Mouse (Mus musculus) C2C12 (cell line): ENCODE data around the gene Olfr376. TPM values are rescaled to one million over a fixed set of nuclear protein-coding genes. Genes with fewer than 3 reads are reported as not detected.

Experiments used
- H3K27me3 ChIP-seq: one replicate; pipeline ENCODE4 v1.6.1; 2011; ENCODE audit not compliant: control insufficient read depth, insufficient read depth, insufficient read length
- H3K36me3 ChIP-seq: one replicate; pipeline ENCODE4 v1.6.1; 2011; ENCODE audit not compliant: control insufficient read depth, insufficient read depth
- H3K4me3 ChIP-seq: one replicate; pipeline ENCODE4 v1.5.1; 2011; ENCODE audit warnings: mild to moderate bottlenecking, control low read depth; ENCODE audit not compliant: poor library complexity, insufficient read depth, severe bottlenecking
- H3K79me2 ChIP-seq: one replicate; pipeline ENCODE4 v1.6.1; 2011; ENCODE audit not compliant: control insufficient read depth, insufficient read depth
- H3K79me3 ChIP-seq: one replicate; pipeline ENCODE4 v1.6.1; 2011; ENCODE audit warnings: low read depth, control low read depth
- H3ac ChIP-seq: one replicate; pipeline ENCODE3; 2011; ENCODE audit warnings: low read depth; ENCODE audit not compliant: control insufficient read depth, insufficient read length
- CEBPB ChIP-seq: IDR thresholded peaks from one replicate; pipeline ENCODE4 v1.6.1; 2011; ENCODE audit warnings: low read depth, mild to moderate bottlenecking, control low read depth, moderate library complexity
- CTCF ChIP-seq: IDR thresholded peaks from one replicate; pipeline ENCODE4 v1.5.1; 2011; ENCODE audit not compliant: control insufficient read depth, insufficient read depth, insufficient read length
- FOSL1 ChIP-seq: IDR thresholded peaks from one replicate; pipeline ENCODE4 v1.8.0; 2011; ENCODE audit warnings: mild to moderate bottlenecking, low read length; ENCODE audit not compliant: poor library complexity, insufficient read depth, severe bottlenecking
- MAX ChIP-seq: IDR thresholded peaks from one replicate; pipeline ENCODE4 v1.6.1; 2011; ENCODE audit warnings: mild to moderate bottlenecking, control low read depth
- MYOD1 ChIP-seq: IDR thresholded peaks from one replicate; pipeline ENCODE4 v1.6.1; 2011; ENCODE audit warnings: low read depth; ENCODE audit not compliant: control insufficient read depth, insufficient read length
- MYOG ChIP-seq: IDR thresholded peaks from one replicate; pipeline ENCODE4 v1.6.1; 2011; ENCODE audit not compliant: control insufficient read depth, insufficient read length; ENCODE audit errors: extremely low read depth
- USF1 ChIP-seq: IDR thresholded peaks from one replicate; pipeline ENCODE4 v1.6.1; 2011; ENCODE audit warnings: low read depth, mild to moderate bottlenecking, control low read depth, moderate library complexity
- long read RNA-seq, 2 experiments: library from polyadenylated mRNA; unstranded; transcript quantifications; one replicate each; pipeline ENCODE4 v2.0.0; 2019 to 2020
- polyA plus RNA-seq: library from polyadenylated mRNA; unstranded; fragments of >200 nt; fragmentation: generic; extraction: Trizol; gene quantifications from one replicate; pipeline ENCODE4 v1.2.1, GENCODE M21; 2012; ENCODE audit warnings: missing spikeins

Gene Olfr376
- polyA plus RNA-seq, result not detected
- long read RNA-seq, experiment 1, result 0 reads
- long read RNA-seq, experiment 2, result 0 reads

- H3K79me3 ChIP-seq, result no peaks in the 10 kb centered on the region
- H3K27me3 ChIP-seq, result no peaks in the 10 kb centered on the region
- no peak within 1 kb of the TSS for H3K4me3 ChIP-seq
- H3ac ChIP-seq, result no peak within 1 kb of the TSS
- no peak for TF ChIP-seq USF1
- no peak for TF ChIP-seq FOSL1
- no peak for TF ChIP-seq MYOG
- no peak for TF ChIP-seq MAX
- no peak for TF ChIP-seq CTCF
- TF ChIP-seq CEBPB, result no peak
- TF ChIP-seq MYOD1, result no peak
- H3K79me2 ChIP-seq, result no peaks in the 10 kb centered on the region
- no peaks in the 10 kb centered on the region for H3K36me3 ChIP-seq
These were observed at the start of gene Olfr376 for GRCm38 (mm10) chr11:73370946-73371345. Gene Olfr376, plus strand, starts transcription at chr11:73371246.

- H3K36me3 ChIP-seq, result no peaks in the 10 kb centered on the region
- H3K27me3 ChIP-seq, result no peaks in the 10 kb centered on the region
- TF ChIP-seq MYOD1, result no peak
- no peak for TF ChIP-seq CTCF
- TF ChIP-seq FOSL1, result no peak
- peak; percentile 6 for TF ChIP-seq CEBPB
- TF ChIP-seq MYOG, result no peak
- no peak for TF ChIP-seq USF1
- H3K4me3 ChIP-seq, result no peak overlapping the region
- no peaks in the 10 kb centered on the region for H3K79me3 ChIP-seq
- H3ac ChIP-seq, result no peak overlapping the region
- no peaks in the 10 kb centered on the region for H3K79me2 ChIP-seq
These were observed 46.9 kb upstream of the Olfr376 start for GRCm38 (mm10) chr11:73323906-73324830.

- Histone ChIP-seq H3ac (peak overlapping the region; percentile 23), H3K4me3 (no peak overlapping the region), H3K79me2 (no peaks in the 10 kb centered on the region), H3K27me3 (no peaks in the 10 kb centered on the region), H3K79me3 (no peaks in the 10 kb centered on the region), H3K36me3 (no peaks in the 10 kb centered on the region)
- no peak for TF ChIP-seq MYOD1
- no peak for TF ChIP-seq USF1
- TF ChIP-seq FOSL1, result no peak
- no peak for TF ChIP-seq CTCF
- no peak for TF ChIP-seq MYOG
- no peak for TF ChIP-seq MAX
- TF ChIP-seq CEBPB, result no peak
These were observed 44.6 kb upstream of the Olfr376 start for GRCm38 (mm10) chr11:73326485-73326886.

- no peaks in the 10 kb centered on the region for H3K79me2 ChIP-seq
- H3K4me3 ChIP-seq, result no peak overlapping the region
- H3K36me3 ChIP-seq, result no peaks in the 10 kb centered on the region
- no peaks in the 10 kb centered on the region for H3K27me3 ChIP-seq
- TF ChIP-seq CEBPB, result no peak
- no peak for TF ChIP-seq USF1
- TF ChIP-seq MYOG, result no peak
- no peak for TF ChIP-seq MYOD1
- no peak for TF ChIP-seq MAX
- TF ChIP-seq FOSL1, result no peak
- H3ac ChIP-seq, result no peak overlapping the region
- H3K79me3 ChIP-seq, result no peaks in the 10 kb centered on the region
These were observed 43.7 kb upstream of the Olfr376 start for GRCm38 (mm10) chr11:73327361-73327760.

- H3ac ChIP-seq, result no peak within 1 kb of the TSS
- H3K4me3 ChIP-seq, result no peak within 1 kb of the TSS
- no peaks in the 10 kb centered on the region for H3K36me3 ChIP-seq
- H3K79me2 ChIP-seq, result no peaks in the 10 kb centered on the region
- no peaks in the 10 kb centered on the region for H3K27me3 ChIP-seq
- TF ChIP-seq MAX, result no peak
- TF ChIP-seq USF1, result no peak
- no peak for TF ChIP-seq CEBPB
- no peak for TF ChIP-seq CTCF
- no peak for TF ChIP-seq MYOD1
- TF ChIP-seq FOSL1, result no peak
- no peaks in the 10 kb centered on the region for H3K79me3 ChIP-seq
These were observed 41.6 kb upstream of the Olfr376 start, which contains the start of the genes Aspa, Gm49340 and Spata22 for GRCm38 (mm10) chr11:73329442-73329841. Gene Aspa, minus strand, starts transcription at chr11:73329596. Gene Gm49340, plus strand, starts transcription at chr11:73329741. Gene Spata22, plus strand, starts transcription at chr11:73329741.

- no peaks in the 10 kb centered on the region for H3K79me2 ChIP-seq
- no peaks in the 10 kb centered on the region for H3K79me3 ChIP-seq
- no peaks in the 10 kb centered on the region for H3K27me3 ChIP-seq
- H3K4me3 ChIP-seq, result no peak overlapping the region
- TF ChIP-seq CEBPB (no peak), USF1 (no peak), MYOG (no peak)
- H3ac ChIP-seq, result no peak overlapping the region
- no peaks in the 10 kb centered on the region for H3K36me3 ChIP-seq
These were observed 37.7 kb upstream of the Olfr376 start for GRCm38 (mm10) chr11:73333357-73333756.
